ENCODE assay signal across 12 mouse cellular contexts in the genomic region with DNA sequence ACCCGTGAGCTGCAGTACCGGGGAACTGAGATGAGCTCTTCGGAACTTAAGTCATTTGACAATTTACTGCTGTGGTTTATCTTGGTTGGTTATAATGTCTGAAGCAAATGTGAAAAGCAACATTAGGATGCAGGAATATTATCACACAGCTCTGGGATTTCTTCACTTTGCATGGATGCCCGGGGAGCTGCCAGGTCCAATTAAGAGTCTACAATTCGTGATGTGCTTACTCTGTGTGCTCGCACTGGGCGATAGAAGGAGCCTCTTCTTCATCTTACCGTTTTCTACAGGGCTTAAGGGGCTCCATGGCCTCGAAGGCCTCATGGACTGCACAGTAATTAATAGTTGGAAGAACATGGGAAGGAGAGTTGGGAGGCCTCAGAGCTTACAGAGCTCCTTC.
"Had no signal": no experiment of that assay in that cellular context is flagged by ENCODE, and none has a peak within 500 bp of the region (broad histone marks: within the 10 kb centered on the region; RNA-seq: fewer than 3 reads in every experiment).

No protein-coding gene starts in this region.

- H3K36me3 ChIP-seq: limb, embryonic 13.5 days; stomach, embryonic 15.5 days had no signal

- H3K9me3 ChIP-seq: limb, embryonic 13.5 days; stomach, embryonic 15.5 days had no signal

- H3K27me3 ChIP-seq: limb, embryonic 13.5 days; stomach, embryonic 15.5 days had no signal

- H3K9ac ChIP-seq: limb, embryonic 13.5 days; liver, embryonic 14.5 days; stomach, embryonic 15.5 days had no signal

- DNase-seq: kidney, adult 11 months; kidney, adult 9 months; kidney, postnatal 36 days; lung, adult 18-20 months; lung, postnatal 36 days; right cerebral cortex, postnatal 4 days; thymus, adult 2 months; thymus, postnatal 25 days had no signal

- H3K4me2 ChIP-seq: limb, embryonic 13.5 days; stomach, embryonic 15.5 days had no signal

- H3K4me1 ChIP-seq: stomach, embryonic 15.5 days had no signal

- H3K27ac ChIP-seq: kidney, postnatal 0 days; limb, embryonic 13.5 days; liver, embryonic 14.5 days; stomach, embryonic 15.5 days had no signal

- H3K4me3 ChIP-seq: limb, embryonic 13.5 days; stomach, embryonic 15.5 days had no signal
